Mouse (Mus musculus) testis, adult 2 months (tissue): ENCODE measurements around the gene Atf7ip.

Experiments
- CTCF ChIP-seq: fragments of 200-500 bp; IDR thresholded peaks from 2 replicates; pipeline ENCODE4 v1.5.1; 2012; ENCODE audit warnings: low read depth, mild to moderate bottlenecking, inconsistent platforms, low read length, moderate library complexity; ENCODE audit not compliant: control insufficient read depth, insufficient read depth, insufficient replicate concordance
- POLR2A ChIP-seq: fragments of 200-500 bp; IDR thresholded peaks from 2 replicates; pipeline ENCODE4 v1.6.1; 2012; ENCODE audit warnings: low read depth, mild to moderate bottlenecking, inconsistent platforms, low read length, moderate library complexity; ENCODE audit not compliant: control insufficient read depth

DNA sequence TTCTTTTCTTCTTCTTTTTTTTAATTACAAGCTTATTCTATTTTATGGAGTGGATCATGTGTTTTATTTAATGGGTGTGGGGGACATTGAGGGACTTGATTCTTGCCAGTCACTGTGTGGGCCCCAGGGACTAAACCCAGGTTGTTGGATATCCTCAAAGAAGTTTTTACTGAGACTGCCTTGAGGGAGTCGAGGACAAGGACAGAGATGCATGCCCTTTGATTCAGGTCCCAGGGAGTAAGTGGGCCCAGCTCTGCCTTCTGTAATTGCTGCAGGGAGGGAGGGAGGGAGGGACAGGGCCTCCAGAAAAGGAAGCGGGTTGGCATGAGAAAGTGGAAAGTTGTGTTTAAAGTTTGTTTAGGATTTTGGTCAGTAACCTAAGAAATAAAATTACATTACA, 23.2 kb downstream of the Atf7ip start:
- TF ChIP-seq CTCF = no peak
- no peak for TF ChIP-seq POLR2A
